Mouse (Mus musculus): ENCODE measurements around the gene 5330417C22Rik. TPM values are rescaled to one million over a fixed set of nuclear protein-coding genes. Genes with fewer than 3 reads are reported as not detected.

Gene 5330417C22Rik
- total and polyA plus RNA-seq, 3 experiments, result 0.08 to 0.31 TPM; not detected in 1

GRCm38 (mm10) chr3:108408517-108409008 lies 127.8 kb downstream of the 5330417C22Rik start:
- Histone ChIP-seq H3K27ac (ENCODE audit: control insufficient read depth, low read depth, low read length) (no peak overlapping the region), H3K4me1 (ENCODE audit: control insufficient read depth in 1 of 2, insufficient read depth in 2 of 2, low read length in 2 of 2) (no peaks in the 10 kb centered on the region), H3K27me3 (ENCODE audit: control insufficient read depth in 1 of 2, insufficient read depth in 2 of 2, low read length in 2 of 2) (no peaks in the 10 kb centered on the region), H3K79me2 (ENCODE audit: control insufficient read depth, insufficient read depth, low read length, poor library complexity) (no peaks in the 10 kb centered on the region), H3K9ac (ENCODE audit: control insufficient read depth, low read depth, low read length, poor library complexity, severe bottlenecking) (no peak overlapping the region), H3K9me3 (replicated peaks; ENCODE audit: insufficient read depth, low read length) (no peaks in the 10 kb centered on the region), H3K36me3 (ENCODE audit: control insufficient read depth in 1 of 2, insufficient read depth in 2 of 2, low read length in 2 of 2) (no peaks in the 10 kb centered on the region), H3K4me3 (ENCODE audit: control insufficient read depth in 1 of 2, insufficient read depth in 1 of 2, low read depth in 2 of 2, low read length in 2 of 2) (no peak overlapping the region)
- TF ChIP-seq NELFE (IDR thresholded peaks at IDR 0.05; ENCODE audit: low read depth, low read length) (no peak), GABPA (IDR thresholded peaks at IDR 0.05; ENCODE audit: low read depth, low read length) (no peak), KAT2A (conservative IDR thresholded peaks at IDR 0.05; ENCODE audit: low read depth, low read length) (no peak), UBTF (IDR thresholded peaks at IDR 0.05; ENCODE audit: borderline replicate concordance, insufficient read depth, low read depth, low read length) (no peak), ZMIZ1 (IDR thresholded peaks at IDR 0.05; ENCODE audit: low read depth, low read length) (no peak), SMC3 (IDR thresholded peaks at IDR 0.05; ENCODE audit: low read depth, low read length) (no peak), HCFC1 (IDR thresholded peaks at IDR 0.05; ENCODE audit: low read depth, low read length) (no peak), SIN3A (IDR thresholded peaks at IDR 0.05; ENCODE audit: low read length) (no peak), BHLHE40 (IDR thresholded peaks at IDR 0.05; ENCODE audit: borderline replicate concordance, low read depth, low read length) (no peak), ETS1 (IDR thresholded peaks at IDR 0.05; ENCODE audit: low read depth, low read length) (no peak)
- DNase-seq (ENCODE audit: low read depth, low spot score), result no peak

GRCm38 (mm10) chr3:108406306-108406885 lies 129.9 kb downstream of the 5330417C22Rik start:
- no peak overlapping the region for H3K9ac ChIP-seq (ENCODE audit: control insufficient read depth, low read depth, low read length, poor library complexity, severe bottlenecking)
- no peaks in the 10 kb centered on the region for H3K36me3 ChIP-seq (ENCODE audit: control insufficient read depth in 1 of 2, insufficient read depth in 2 of 2, low read length in 2 of 2)
- H3K27me3 ChIP-seq (ENCODE audit: control insufficient read depth in 1 of 2, insufficient read depth in 2 of 2, low read length in 2 of 2), result no peaks in the 10 kb centered on the region
- no peak overlapping the region for H3K27ac ChIP-seq (ENCODE audit: control insufficient read depth, low read depth, low read length)
- H3K4me1 ChIP-seq (ENCODE audit: control insufficient read depth in 1 of 2, insufficient read depth in 2 of 2, low read length in 2 of 2), result no peaks in the 10 kb centered on the region
- H3K79me2 ChIP-seq (ENCODE audit: control insufficient read depth, insufficient read depth, low read length, poor library complexity), result no peaks in the 10 kb centered on the region
- no peak for TF ChIP-seq RCOR1 (IDR thresholded peaks at IDR 0.05; ENCODE audit: low read depth, low read length)
- no peaks in the 10 kb centered on the region for H3K9me3 ChIP-seq (replicated peaks; ENCODE audit: insufficient read depth, low read length)
- no peak overlapping the region for H3K4me3 ChIP-seq (ENCODE audit: control insufficient read depth in 1 of 2, insufficient read depth in 1 of 2, low read depth in 2 of 2, low read length in 2 of 2)
- DNase-seq (ENCODE audit: low read depth, low spot score), result no peak

Other genes starting within 250 kb of the 5330417C22Rik start
- not detected in 2 replicates for gene Mybphl, start 171.6 kb downstream of the 5330417C22Rik start, total RNA-seq (2012; rRNA removed)
- not detected for gene Mybphl, start 171.6 kb downstream of the 5330417C22Rik start, polyA plus RNA-seq (2012; ENCODE audit: insufficient read depth in 1 of 2, insufficient read length in 2 of 2, low read depth in 1 of 2, low replicate concordance in 2 of 2, missing spikeins in 1 of 2)
- 12.5 and 14.6 TPM in 2 replicates for gene Psrc1, start 152.7 kb downstream of the 5330417C22Rik start, total RNA-seq (2012; rRNA removed)
- gene Psrc1, start 152.7 kb downstream of the 5330417C22Rik start, polyA plus RNA-seq (2012; ENCODE audit: insufficient read depth in 1 of 2, insufficient read length in 2 of 2, low read depth in 1 of 2, low replicate concordance in 2 of 2, missing spikeins in 1 of 2), result 10 to 100 TPM in 1 of 2 experiments, not detected in 1; 37.3 TPM
- gene Celsr2, start 121.0 kb downstream of the 5330417C22Rik start, total RNA-seq (2012; rRNA removed), result not detected in 2 replicates
- under 1 TPM in 1 of 2 experiments, not detected in 1; 0.04 TPM for gene Celsr2, start 121.0 kb downstream of the 5330417C22Rik start, polyA plus RNA-seq (2012; ENCODE audit: insufficient read depth in 1 of 2, insufficient read length in 2 of 2, low read depth in 1 of 2, low replicate concordance in 2 of 2, missing spikeins in 1 of 2)
- 202 and 283 TPM in 2 replicates for gene Sars, start 91.3 kb downstream of the 5330417C22Rik start, total RNA-seq (2012; rRNA removed)
- gene Sars, start 91.3 kb downstream of the 5330417C22Rik start, polyA plus RNA-seq (2012; ENCODE audit: insufficient read depth in 1 of 2, insufficient read length in 2 of 2, low read depth in 1 of 2, low replicate concordance in 2 of 2, missing spikeins in 1 of 2), result 100 to 1,000 TPM in 1 of 2 experiments, not detected in 1; 337 TPM
- gene 1700013F07Rik, start 2.4 kb downstream of the 5330417C22Rik start, total RNA-seq (2012; rRNA removed), result not detected in 2 replicates
- gene 1700013F07Rik, start 2.4 kb downstream of the 5330417C22Rik start, polyA plus RNA-seq (2012; ENCODE audit: insufficient read depth in 1 of 2, insufficient read length in 2 of 2, low read depth in 1 of 2, low replicate concordance in 2 of 2, missing spikeins in 1 of 2), result under 1 TPM in 1 of 2 experiments, not detected in 1; 0.17 TPM
- gene Tmem167b, start 25.9 kb upstream of the 5330417C22Rik start, total RNA-seq (2012; rRNA removed), result 15.1 and 20.8 TPM in 2 replicates
- gene Tmem167b, start 25.9 kb upstream of the 5330417C22Rik start, polyA plus RNA-seq (2012; ENCODE audit: insufficient read depth in 1 of 2, insufficient read length in 2 of 2, low read depth in 1 of 2, low replicate concordance in 2 of 2, missing spikeins in 1 of 2), result 10 to 100 TPM in 1 of 2 experiments, not detected in 1; 15.9 TPM
- 5.4 and 6.5 TPM in 2 replicates for gene Taf13, start 35.2 kb upstream of the 5330417C22Rik start, total RNA-seq (2012; rRNA removed)
- 1 to 10 TPM in 1 of 2 experiments, not detected in 1; 7.0 TPM for gene Taf13, start 35.2 kb upstream of the 5330417C22Rik start, polyA plus RNA-seq (2012; ENCODE audit: insufficient read depth in 1 of 2, insufficient read length in 2 of 2, low read depth in 1 of 2, low replicate concordance in 2 of 2, missing spikeins in 1 of 2)
- gene Wdr47, start 54.7 kb upstream of the 5330417C22Rik start, total RNA-seq (2012; rRNA removed), result 2.4 and 2.5 TPM in 2 replicates
- 1 to 10 TPM in 1 of 2 experiments, not detected in 1; 3.8 TPM for gene Wdr47, start 54.7 kb upstream of the 5330417C22Rik start, polyA plus RNA-seq (2012; ENCODE audit: insufficient read depth in 1 of 2, insufficient read length in 2 of 2, low read depth in 1 of 2, low replicate concordance in 2 of 2, missing spikeins in 1 of 2)
- gene Clcc1, start 117.4 kb upstream of the 5330417C22Rik start, total RNA-seq (2012; rRNA removed), result 38.0 and 43.0 TPM in 2 replicates
- 10 to 100 TPM in 1 of 2 experiments, not detected in 1; 25.9 TPM for gene Clcc1, start 117.4 kb upstream of the 5330417C22Rik start, polyA plus RNA-seq (2012; ENCODE audit: insufficient read depth in 1 of 2, insufficient read length in 2 of 2, low read depth in 1 of 2, low replicate concordance in 2 of 2, missing spikeins in 1 of 2)
- 17.6 and 21.7 TPM in 2 replicates for gene Gpsm2, start 185.8 kb upstream of the 5330417C22Rik start, total RNA-seq (2012; rRNA removed)
- gene Gpsm2, start 185.8 kb upstream of the 5330417C22Rik start, polyA plus RNA-seq (2012; ENCODE audit: insufficient read depth in 1 of 2, insufficient read length in 2 of 2, low read depth in 1 of 2, low replicate concordance in 2 of 2, missing spikeins in 1 of 2), result 10 to 100 TPM in 1 of 2 experiments, not detected in 1; 27.5 TPM
- gene Aknad1, start 203.1 kb upstream of the 5330417C22Rik start, total RNA-seq (2012; rRNA removed), result not detected in 2 replicates
- gene Aknad1, start 203.1 kb upstream of the 5330417C22Rik start, polyA plus RNA-seq (2012; ENCODE audit: insufficient read depth in 1 of 2, insufficient read length in 2 of 2, low read depth in 1 of 2, low replicate concordance in 2 of 2, missing spikeins in 1 of 2), result under 1 TPM in 1 of 2 experiments, not detected in 1; 0.06 TPM

All from MEL (cell line).